Mouse (Mus musculus) intestine, embryonic 14.5 days (tissue): ENCODE measurements around the gene Dyx1c1. TPM values are rescaled to one million over a fixed set of nuclear protein-coding genes. Genes with fewer than 3 reads are reported as not detected.

Experiments used
- ATAC-seq: fragments of 200-750 bp; cut with Nextera tagmentation; replicated peaks from 2 replicates; pipeline ENCODE4 v1.8.0; 2017; ENCODE audit warnings: low read depth, moderate number of reproducible peaks, moderate TSS enrichment, moderate library complexity; ENCODE audit not compliant: low FRiP score, low TSS enrichment
- DNase-seq: peaks from one replicate; pipeline ENCODE4 v3.0.0-alpha.2; 2018; ENCODE audit warnings: low spot score
- H3K27ac ChIP-seq: fragments of 300-500 bp; sonication (generic); 2 replicates; pipeline ENCODE4 v1.5.1; 2014; ENCODE audit warnings: low read depth, mild to moderate bottlenecking, control low read depth
- H3K27me3 ChIP-seq: fragments of 300-500 bp; sonication (generic); replicated peaks from 2 replicates; pipeline ENCODE4 v1.6.1; 2014; ENCODE audit warnings: low read length, control low read depth; ENCODE audit not compliant: control insufficient read depth, insufficient read depth
- H3K36me3 ChIP-seq: fragments of 300-500 bp; sonication (generic); 2 replicates; pipeline ENCODE4 v1.6.1; 2014; ENCODE audit warnings: low read length, control low read depth; ENCODE audit not compliant: control insufficient read depth, insufficient read depth
- H3K4me1 ChIP-seq: fragments of 300-500 bp; sonication (generic); replicated peaks from 2 replicates; pipeline ENCODE4 v1.6.1; 2014; ENCODE audit warnings: low read length, control low read depth, mixed read lengths; ENCODE audit not compliant: control insufficient read depth, insufficient read depth
- H3K4me2 ChIP-seq: fragments of 300-500 bp; sonication (generic); 2 replicates; pipeline ENCODE4 v1.6.1; 2014; ENCODE audit warnings: low read length
- H3K4me3 ChIP-seq: fragments of 300-500 bp; sonication (generic); 2 replicates; pipeline ENCODE4 v1.5.1; 2014; ENCODE audit warnings: low read depth, low read length, control low read depth, mixed read lengths
- H3K9ac ChIP-seq: fragments of 300-500 bp; sonication (generic); 2 replicates; pipeline ENCODE4 v1.6.1; 2014; ENCODE audit warnings: mild to moderate bottlenecking, low read length
- H3K9me3 ChIP-seq: fragments of 300-500 bp; sonication (generic); 2 replicates; pipeline ENCODE4 v1.6.1; 2016; ENCODE audit warnings: low read length, control low read depth; ENCODE audit not compliant: control insufficient read depth
- WGBS: fragments of 180-500 bp; shearing (Covaris S2); extraction: QIAGEN DNeasy Blood & Tissue Kit; methylation state at CpG from one replicate; pipeline ENCODE4 v1.1.7; 2014; 5-methylcytosine and 5-hydroxymethylcytosine counted together
- polyA plus RNA-seq: library from polyadenylated mRNA; unstranded; fragments of >200 nt; fragmentation: Nextera tagmentation; extraction: Ambion mirVana; gene quantifications from 2 replicates; pipeline ENCODE4 v1.2.1, GENCODE M21; 2014

Gene Dyx1c1
- 0.87 and 1.4 TPM in 2 replicates for polyA plus RNA-seq

- Histone ChIP-seq H3K9ac (peak within 1 kb of the TSS; percentile 50), H3K27me3 (no peaks in the 10 kb centered on the region), H3K4me2 (peak within 1 kb of the TSS; percentile 52), H3K36me3 (no peaks in the 10 kb centered on the region), H3K4me1 (0 out of 2 replicates have a peak, but pooled peaks cover 3% of the 10 kb centered on the region), H3K27ac (peak within 1 kb of the TSS; percentile 17; the same call in 1 of the 2 replicates), H3K9me3 (no peaks in the 10 kb centered on the region), H3K4me3 (peak within 1 kb of the TSS; percentile 72)
- 1% methylated on average over 43 of the region's 43 CpGs for WGBS
- ATAC-seq (peak; percentile 93), DNase-seq (peak; percentile 90)
These were observed at the start of gene Dyx1c1, which contains the start of gene Gm44503 for GRCm38 (mm10) chr9:72958521-72959450. Gene Dyx1c1 (plus strand): TSS chr9:72958785. Gene Gm44503 (plus strand): TSS chr9:72958852.

GRCm38 (mm10) chr9:72911381-72911780 lies 47.2 kb upstream of the Dyx1c1 start:
- Histone ChIP-seq H3K36me3 (peaks cover 18% of the 10 kb centered on the region), H3K4me3 (no peak overlapping the region), H3K4me1 (no peaks in the 10 kb centered on the region), H3K4me2 (no peak overlapping the region), H3K9me3 (no peaks in the 10 kb centered on the region), H3K27ac (no peak overlapping the region), H3K9ac (no peak overlapping the region), H3K27me3 (no peaks in the 10 kb centered on the region)
- no peak for ATAC-seq
- 91% methylated on average over 2 of the region's 2 CpGs for WGBS
- DNase-seq: no peak

- ATAC-seq (no peak), DNase-seq (no peak)
- no peak overlapping the region for H3K27ac ChIP-seq
- H3K9ac ChIP-seq: no peak overlapping the region
- WGBS: 63% methylated on average over 6 of the region's 6 CpGs
- H3K4me2 ChIP-seq: no peak overlapping the region
- no peak overlapping the region for H3K4me3 ChIP-seq
- H3K36me3 ChIP-seq: peaks cover 7% of the 10 kb centered on the region; the same call in 1 of the 2 replicates
- no peaks in the 10 kb centered on the region for H3K4me1 ChIP-seq
- no peaks in the 10 kb centered on the region for H3K9me3 ChIP-seq
- no peaks in the 10 kb centered on the region for H3K27me3 ChIP-seq
These were observed 45.0 kb upstream of the Dyx1c1 start for GRCm38 (mm10) chr9:72913551-72913950.

DNA sequence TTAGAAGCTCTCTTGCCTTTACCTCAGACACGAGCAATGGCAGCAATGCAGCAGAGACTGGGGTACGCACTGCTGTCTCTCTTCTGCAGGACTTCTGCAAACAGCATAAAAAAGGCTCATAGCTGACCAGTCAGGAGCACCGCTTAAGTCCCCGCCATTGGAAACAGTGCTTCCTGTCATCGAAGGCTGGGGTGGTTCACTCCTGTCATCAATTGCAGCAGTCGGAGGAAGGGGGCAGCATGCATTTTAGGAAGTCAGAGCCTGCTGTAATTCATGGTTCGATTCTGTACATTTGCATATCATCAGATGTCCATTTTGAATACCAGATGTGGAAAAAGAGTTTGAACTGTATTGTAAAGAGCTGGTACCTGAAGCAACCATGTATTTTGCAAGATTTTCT lies 42.9 kb upstream of the Dyx1c1 start:
- Histone ChIP-seq H3K4me2 (no peak overlapping the region), H3K4me1 (no peaks in the 10 kb centered on the region), H3K9ac (no peak overlapping the region), H3K27me3 (no peaks in the 10 kb centered on the region), H3K9me3 (no peaks in the 10 kb centered on the region), H3K36me3 (no peaks in the 10 kb centered on the region; the same call in 1 of the 2 replicates), H3K4me3 (no peak overlapping the region), H3K27ac (no peak overlapping the region)
- ATAC-seq (no peak), DNase-seq (no peak)
- WGBS: 71% methylated on average over 7 of the region's 7 CpGs

DNA sequence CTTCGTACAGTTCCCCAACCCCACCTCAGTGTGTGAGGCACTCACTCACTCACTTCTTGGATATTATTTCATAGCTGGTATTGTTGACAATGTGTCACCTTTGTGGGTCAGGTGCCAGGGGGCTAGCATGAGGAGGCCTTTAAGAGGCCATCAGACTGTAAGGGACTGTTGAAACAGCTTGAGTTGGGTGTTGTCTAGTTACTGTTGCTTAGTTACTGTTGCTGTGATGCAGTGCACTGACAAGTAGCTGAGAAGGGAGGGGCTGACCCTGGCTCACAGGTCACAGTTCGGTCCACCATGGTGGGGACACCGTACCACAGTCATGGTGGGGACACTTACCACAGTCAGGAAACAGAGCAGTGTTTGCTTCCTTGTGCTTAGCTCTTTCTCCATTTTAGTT lies 35.5 kb upstream of the Dyx1c1 start:
- no peaks in the 10 kb centered on the region for H3K27me3 ChIP-seq
- H3K4me2 ChIP-seq: no peak overlapping the region
- 0 out of 2 replicates have a peak, but pooled peaks cover 3% of the 10 kb centered on the region for H3K36me3 ChIP-seq
- H3K9me3 ChIP-seq: no peaks in the 10 kb centered on the region
- ATAC-seq (no peak), DNase-seq (no peak)
- no peak overlapping the region for H3K27ac ChIP-seq
- WGBS: 89% methylated on average over 3 of the region's 3 CpGs
- peaks cover 8% of the 10 kb centered on the region for H3K4me1 ChIP-seq
- no peak overlapping the region for H3K4me3 ChIP-seq
- no peak overlapping the region for H3K9ac ChIP-seq

GRCm38 (mm10) chr9:72925021-72925934 lies 33.3 kb upstream of the Dyx1c1 start, which contains the start of gene Pygo1:
Gene Pygo1 (plus strand): TSS chr9:72925645.
- under 1% methylated on average over 78 of the region's 108 CpGs for WGBS
- peak; percentile 86 for ATAC-seq

GRCm38 (mm10) chr9:72925935-72926258 lies 32.7 kb upstream of the Dyx1c1 start:
- Histone ChIP-seq H3K9ac (peak overlapping the region; percentile 93), H3K4me2 (peak overlapping the region; percentile 84), H3K9me3 (no peaks in the 10 kb centered on the region), H3K4me3 (peak overlapping the region; percentile 64), H3K27me3 (no peaks in the 10 kb centered on the region), H3K27ac (peak overlapping the region; percentile 87), H3K36me3 (0 out of 2 replicates have a peak, but pooled peaks cover 3% of the 10 kb centered on the region), H3K4me1 (peaks cover 8% of the 10 kb centered on the region)
- 2% methylated on average over 20 of the region's 20 CpGs for WGBS
- no peak for ATAC-seq
- DNase-seq: peak; percentile 86

More at GRCm38 (mm10) chr9:72925021-72925934, 33.3 kb upstream of the Dyx1c1 start, which contains the start of gene Pygo1:
- H3K36me3 ChIP-seq: 0 out of 2 replicates have a peak, but pooled peaks cover 3% of the 10 kb centered on the region
- peak within 1 kb of the TSS; percentile 93 for H3K9ac ChIP-seq
- DNase-seq: peak; percentile 75
- peak within 1 kb of the TSS; percentile 84 for H3K4me2 ChIP-seq
- H3K4me1 ChIP-seq: peaks cover 8% of the 10 kb centered on the region
- no peaks in the 10 kb centered on the region for H3K27me3 ChIP-seq
- H3K27ac ChIP-seq: peak within 1 kb of the TSS; percentile 87
- H3K9me3 ChIP-seq: no peaks in the 10 kb centered on the region
- H3K4me3 ChIP-seq: peak within 1 kb of the TSS; percentile 64

DNA sequence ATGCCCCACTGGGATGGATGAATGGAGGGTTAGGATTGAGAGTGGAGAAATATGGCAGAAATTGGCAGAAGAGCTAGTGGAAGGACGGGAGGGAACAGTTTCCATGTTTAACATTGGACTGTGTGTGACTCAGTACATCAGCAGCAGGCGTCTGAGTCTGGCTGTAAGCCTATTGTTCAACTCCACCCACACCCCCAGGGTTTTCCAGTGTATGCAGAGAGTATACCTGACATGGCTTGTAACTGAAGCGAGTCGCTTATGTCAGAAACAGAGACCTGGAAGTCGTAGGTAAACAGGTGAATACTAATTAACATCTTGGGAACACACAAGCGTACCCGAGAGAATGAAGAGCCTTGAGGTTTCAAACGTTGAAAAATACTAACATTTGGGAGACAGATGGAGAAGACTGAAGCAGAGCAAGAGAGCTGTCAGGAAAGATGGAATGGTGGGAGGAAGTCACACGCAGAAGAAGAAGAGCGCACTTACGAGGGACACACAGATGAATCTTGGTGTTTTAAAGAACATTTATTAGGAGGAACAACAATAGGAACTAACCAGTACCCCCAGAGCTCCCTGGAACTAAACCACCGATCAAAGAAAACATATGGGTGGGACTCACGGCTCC lies 27.3 kb upstream of the Dyx1c1 start:
- Histone ChIP-seq H3K9ac (no peak overlapping the region), H3K4me2 (no peak overlapping the region), H3K4me3 (no peak overlapping the region), H3K27me3 (no peaks in the 10 kb centered on the region), H3K4me1 (peaks cover 8% of the 10 kb centered on the region), H3K36me3 (0 out of 2 replicates have a peak, but pooled peaks cover 3% of the 10 kb centered on the region), H3K9me3 (no peaks in the 10 kb centered on the region), H3K27ac (no peak overlapping the region)
- DNase-seq (no peak), ATAC-seq (no peak)
- WGBS: 82% methylated on average over 13 of the region's 13 CpGs
